Mouse (Mus musculus): ENCODE data around the gene Tmprss7.
A peak's percentile ranks its signal among the peaks of the same experiment; 100 is the strongest.

Gene Tmprss7

GRCm38 (mm10) chr16:45625342-45625741 is 68.1 kb downstream of the Tmprss7 start:
- no peak for DNase-seq (ENCODE audit: low spot score in 2 of 2)

- DNase-seq (ENCODE audit: low spot score in 2 of 2) = no peak
Observed at GRCm38 (mm10) chr16:45624791-45625190, 68.7 kb downstream of the Tmprss7 start.

GRCm38 (mm10) chr16:45623230-45623629 is 70.2 kb downstream of the Tmprss7 start:
- no peak for DNase-seq (ENCODE audit: low spot score in 2 of 2)

GRCm38 (mm10) chr16:45619751-45620375 is 73.6 kb downstream of the Tmprss7 start:
- DNase-seq (ENCODE audit: low spot score in 2 of 2) = no peak

GRCm38 (mm10) chr16:45615944-45616343 is 77.5 kb downstream of the Tmprss7 start:
- no peak for DNase-seq (ENCODE audit: low spot score in 2 of 2)

GRCm38 (mm10) chr16:45613247-45613646 is 80.2 kb downstream of the Tmprss7 start:
- DNase-seq (ENCODE audit: low spot score in 2 of 2) = no peak

- DNase-seq (ENCODE audit: low spot score in 2 of 2) = no peak
Observed at GRCm38 (mm10) chr16:45610267-45610666, 83.2 kb downstream of the Tmprss7 start, which contains the start of gene Gcsam. TSS of gene Gcsam (plus strand) at chr16:45610380.

GRCm38 (mm10) chr16:45609300-45609699 is 84.2 kb downstream of the Tmprss7 start:
- peak in 1 of 2 experiments; percentile 11 for DNase-seq (ENCODE audit: low spot score in 2 of 2)

GRCm38 (mm10) chr16:45608481-45608954 is 84.9 kb downstream of the Tmprss7 start:
- no peak for DNase-seq (ENCODE audit: low spot score in 2 of 2)
